8 mouse cellular contexts compared by ENCODE assay signal in genomic region chr1:170844380-170844779, GRCm38 (mm10). TPM values are rescaled to one million over a fixed set of nuclear protein-coding genes. Genes with fewer than 3 reads are reported as not detected.
DNase-seq lines count a peak whose midpoint lies in the region; ATAC-seq and TF ChIP-seq lines count a peak whose summit lies in the region.

No protein-coding gene starts in this region.

- no peak overlapping the region for H3K27ac ChIP-seq in forebrain, postnatal 0 days (ENCODE audit: low read depth, low read length)
- H3K27ac ChIP-seq in forebrain, embryonic 12.5 days: no peak overlapping the region
- H3K27ac ChIP-seq in midbrain, embryonic 10.5 days (replicated peaks): no peak overlapping the region
- no peak overlapping the region for H3K27ac ChIP-seq in midbrain, embryonic 16.5 days (ENCODE audit: low read length)

- no peaks in the 10 kb centered on the region for H3K9me3 ChIP-seq in forebrain, postnatal 0 days (ENCODE audit: low read length)
- no peaks in the 10 kb centered on the region for H3K9me3 ChIP-seq in forebrain, embryonic 12.5 days
- H3K9me3 ChIP-seq in midbrain, embryonic 10.5 days (replicated peaks): no peaks in the 10 kb centered on the region
- H3K9me3 ChIP-seq in midbrain, embryonic 16.5 days (replicated peaks; ENCODE audit: control insufficient read depth, low read length, poor library complexity, severe bottlenecking): no peaks in the 10 kb centered on the region

- H3K4me2 ChIP-seq in forebrain, postnatal 0 days (ENCODE audit: low read depth): no peak overlapping the region
- H3K4me2 ChIP-seq in forebrain, embryonic 12.5 days: no peak overlapping the region
- H3K4me2 ChIP-seq in midbrain, embryonic 16.5 days (ENCODE audit: low read length): no peak overlapping the region

- no peak; the same call in 1 of the 2 replicates for ATAC-seq in forebrain, postnatal 0 days
- no peak for ATAC-seq in forebrain, embryonic 12.5 days (ENCODE audit: low FRiP score)
- no peak for ATAC-seq in midbrain, embryonic 16.5 days
- ATAC-seq in megakaryocyte-erythroid progenitor cell, adult 5-6 weeks (replicated peaks; ENCODE audit: low FRiP score, low TSS enrichment, poor library complexity, severe bottlenecking): peak; percentile 70

- peak; percentile 72 for TF ChIP-seq CTCF in forebrain, postnatal 0 days (IDR thresholded peaks at IDR 0.05; ENCODE audit: low read depth)

- 58% methylated on average over 8 of the region's 8 CpGs for WGBS in forebrain, postnatal 0 days
- WGBS in forebrain, embryonic 12.5 days: 50% methylated on average over 8 of the region's 8 CpGs
- 50% methylated on average over 8 of the region's 8 CpGs for WGBS in midbrain, embryonic 10.5 days
- 60% methylated on average over 8 of the region's 8 CpGs for WGBS in midbrain, embryonic 16.5 days

- H3K9ac ChIP-seq in forebrain, postnatal 0 days: no peak overlapping the region
- H3K9ac ChIP-seq in forebrain, embryonic 12.5 days: no peak overlapping the region
- no peak overlapping the region for H3K9ac ChIP-seq in midbrain, embryonic 16.5 days (ENCODE audit: low read depth, low read length)

- no peaks in the 10 kb centered on the region for H3K4me1 ChIP-seq in forebrain, postnatal 0 days (ENCODE audit: insufficient read depth)
- no peaks in the 10 kb centered on the region for H3K4me1 ChIP-seq in forebrain, embryonic 12.5 days
- H3K4me1 ChIP-seq in midbrain, embryonic 10.5 days: peaks cover 7% of the 10 kb centered on the region; the same call in 1 of the 2 replicates
- no peaks in the 10 kb centered on the region for H3K4me1 ChIP-seq in midbrain, embryonic 16.5 days (ENCODE audit: control insufficient read depth, insufficient read depth, low read length)

- DNase-seq in forebrain, postnatal 0 days: peak; percentile 57
- peak; percentile 46 for DNase-seq in midbrain, embryonic 10.5 days (ENCODE audit: low spot score)
- DNase-seq in embryo, embryonic 10.5 days (ENCODE audit: low spot score): peak; percentile 82
- DNase-seq in gastrocnemius, adult 8-10 months (ENCODE audit: low spot score in 2 of 2): no peak
- no peak for DNase-seq in yolk sac, embryonic 10.5 days (ENCODE audit: low spot score)

- no peak overlapping the region for H3K4me3 ChIP-seq in forebrain, postnatal 0 days (ENCODE audit: low read depth, low read length)
- no peak overlapping the region for H3K4me3 ChIP-seq in forebrain, embryonic 12.5 days (replicated peaks)
- H3K4me3 ChIP-seq in midbrain, embryonic 10.5 days: no peak overlapping the region
- no peak overlapping the region for H3K4me3 ChIP-seq in midbrain, embryonic 16.5 days (ENCODE audit: low read depth, low read length)

- 0 out of 2 replicates have a peak, but pooled peaks cover 7% of the 10 kb centered on the region for H3K36me3 ChIP-seq in forebrain, postnatal 0 days (ENCODE audit: insufficient read depth)
- H3K36me3 ChIP-seq in forebrain, embryonic 12.5 days (replicated peaks): peaks cover 4% of the 10 kb centered on the region; the same call in 1 of the 2 replicates
- no peaks in the 10 kb centered on the region; the same call in 1 of the 2 replicates for H3K36me3 ChIP-seq in midbrain, embryonic 10.5 days
- 0 out of 2 replicates have a peak, but pooled peaks cover 2% of the 10 kb centered on the region for H3K36me3 ChIP-seq in midbrain, embryonic 16.5 days (ENCODE audit: control insufficient read depth, insufficient read depth, low read length)

- H3K27me3 ChIP-seq in forebrain, postnatal 0 days (ENCODE audit: insufficient read depth, low read length): no peaks in the 10 kb centered on the region
- no peaks in the 10 kb centered on the region for H3K27me3 ChIP-seq in forebrain, embryonic 12.5 days
- no peaks in the 10 kb centered on the region for H3K27me3 ChIP-seq in midbrain, embryonic 10.5 days (ENCODE audit: low read depth, poor library complexity, severe bottlenecking)
- H3K27me3 ChIP-seq in midbrain, embryonic 16.5 days (ENCODE audit: control insufficient read depth, insufficient read depth, low read depth, low read length): no peaks in the 10 kb centered on the region

RNA-seq across cellular contexts. Expression of gene Atf6, which starts 23.2 kb away (rescaled TPM):
- total RNA-seq in forebrain, postnatal 0 days (2014; rRNA removed): 14.3 and 18.1 TPM in 2 replicates
- polyA plus RNA-seq in forebrain, postnatal 0 days (2015; fragmentation: Nextera tagmentation; extraction: Ambion mirVana): 3.7 and 5.3 TPM in 2 replicates
- 8.7 and 8.9 TPM in 2 replicates for polyA plus RNA-seq in forebrain, embryonic 12.5 days (2016; fragmentation: Nextera tagmentation; extraction: Ambion mirVana)
- 7.5 and 9.2 TPM in 2 replicates for polyA plus RNA-seq in midbrain, embryonic 10.5 days (2016; fragmentation: Nextera tagmentation; extraction: Ambion mirVana)
- 6.9 and 8.1 TPM in 2 replicates for polyA plus RNA-seq in midbrain, embryonic 16.5 days (2015; fragmentation: Nextera tagmentation; extraction: Ambion mirVana)
- total RNA-seq in megakaryocyte-erythroid progenitor cell, adult 5-6 weeks (2014; fragmentation: Nextera tagmentation): 12.5 and 12.6 TPM in 2 replicates
- total RNA-seq in megakaryocyte-erythroid progenitor cell, adult 5-6 weeks (2017): 11.8 and 12.7 TPM in 2 replicates
- 10 to 100 TPM; 16.5 to 20.3 (median 18.0) TPM for total RNA-seq in gastrocnemius, adult 8-10 months (2022)

RNA-seq across cellular contexts. Expression of gene Gm26620, which starts 40.5 kb away (rescaled TPM):
- total RNA-seq in forebrain, postnatal 0 days (2014; rRNA removed): 2.4 TPM in 1 of 2 replicates, not detected in the other
- 0.43 and 0.48 TPM in 2 replicates for polyA plus RNA-seq in forebrain, postnatal 0 days (2015; fragmentation: Nextera tagmentation; extraction: Ambion mirVana)
- polyA plus RNA-seq in forebrain, embryonic 12.5 days (2016; fragmentation: Nextera tagmentation; extraction: Ambion mirVana): not detected in 2 replicates
- 0.38 TPM in 1 of 2 replicates, not detected in the other for polyA plus RNA-seq in midbrain, embryonic 10.5 days (2016; fragmentation: Nextera tagmentation; extraction: Ambion mirVana)
- 0.83 and 1.3 TPM in 2 replicates for polyA plus RNA-seq in midbrain, embryonic 16.5 days (2015; fragmentation: Nextera tagmentation; extraction: Ambion mirVana)
- 1.3 TPM in 1 of 2 replicates, not detected in the other for total RNA-seq in megakaryocyte-erythroid progenitor cell, adult 5-6 weeks (2014; fragmentation: Nextera tagmentation)
- 0.75 and 1.0 TPM in 2 replicates for total RNA-seq in megakaryocyte-erythroid progenitor cell, adult 5-6 weeks (2017)
- total RNA-seq in gastrocnemius, adult 8-10 months (2022): under 1 TPM in 2 of 4 experiments, not detected in 2; 0.41 to 0.61 TPM

RNA-seq across cellular contexts. Expression of gene Dusp12, which starts 41.0 kb away (rescaled TPM):
- total RNA-seq in forebrain, postnatal 0 days (2014; rRNA removed): 41.0 and 44.2 TPM in 2 replicates
- polyA plus RNA-seq in forebrain, postnatal 0 days (2015; fragmentation: Nextera tagmentation; extraction: Ambion mirVana): 37.4 and 39.2 TPM in 2 replicates
- polyA plus RNA-seq in forebrain, embryonic 12.5 days (2016; fragmentation: Nextera tagmentation; extraction: Ambion mirVana): 28.6 and 33.3 TPM in 2 replicates
- 30.0 and 30.5 TPM in 2 replicates for polyA plus RNA-seq in midbrain, embryonic 10.5 days (2016; fragmentation: Nextera tagmentation; extraction: Ambion mirVana)
- polyA plus RNA-seq in midbrain, embryonic 16.5 days (2015; fragmentation: Nextera tagmentation; extraction: Ambion mirVana): 49.9 and 52.3 TPM in 2 replicates
- total RNA-seq in megakaryocyte-erythroid progenitor cell, adult 5-6 weeks (2014; fragmentation: Nextera tagmentation): 22.9 and 24.2 TPM in 2 replicates
- 9.7 and 12.5 TPM in 2 replicates for total RNA-seq in megakaryocyte-erythroid progenitor cell, adult 5-6 weeks (2017)
- total RNA-seq in gastrocnemius, adult 8-10 months (2022): 1 to 10 TPM; 6.4 to 7.9 (median 6.8) TPM

Comparison
In these comparisons a context has a peak if more than half of its experiments do, and no peak if none do; other contexts are left out.
1. DNase-seq: peak in forebrain, postnatal 0 days (single experiment), midbrain, embryonic 10.5 days (single experiment) and embryo, embryonic 10.5 days (single experiment); none in gastrocnemius, adult 8-10 months (0 of 2) and yolk sac, embryonic 10.5 days (single experiment).